Mouse (Mus musculus) heart, adult 2 months (tissue): ENCODE results near the gene Chst5. TPM values are rescaled to one million over a fixed set of nuclear protein-coding genes. Genes with fewer than 3 reads are reported as not detected.

Source experiments
- DNase-seq, 2 experiments: peaks; one replicate each; pipeline ENCODE4 v3.0.0; 2021
- H3K27ac ChIP-seq: fragments of 200-600 bp; 2 replicates; pipeline ENCODE4 v1.8.1; 2022
- H3K27me3 ChIP-seq: fragments of 200-500 bp; 2 replicates; pipeline ENCODE4 v1.6.1; 2012; ENCODE audit warnings: mild to moderate bottlenecking, low read length, inconsistent platforms, mixed read lengths; ENCODE audit not compliant: control insufficient read depth, insufficient read depth
- H3K36me3 ChIP-seq: fragments of 200-500 bp; 2 replicates; pipeline ENCODE4 v1.6.1; 2012; ENCODE audit warnings: low read length, inconsistent platforms; ENCODE audit not compliant: control insufficient read depth, insufficient read depth
- H3K4me1 ChIP-seq: fragments of 200-500 bp; 2 replicates; pipeline ENCODE4 v1.6.1; 2011; ENCODE audit warnings: low read length; ENCODE audit not compliant: control insufficient read depth, insufficient read depth
- H3K4me3 ChIP-seq: fragments of 200-600 bp; 2 replicates; pipeline ENCODE4 v1.8.1; 2022
- H3K79me2 ChIP-seq: fragments of 200-500 bp; replicated peaks from 2 replicates; pipeline ENCODE4 v1.6.1; 2012; ENCODE audit warnings: mild to moderate bottlenecking, inconsistent platforms, low read length, moderate library complexity, mixed read lengths; ENCODE audit not compliant: control insufficient read depth, insufficient read depth
- H3K9ac ChIP-seq: fragments of 200-500 bp; 2 replicates; pipeline ENCODE4 v1.6.1; 2012; ENCODE audit warnings: low read depth, mild to moderate bottlenecking, control low read depth, inconsistent platforms, low read length, mixed read lengths
- CTCF ChIP-seq: fragments of 200-600 bp; IDR thresholded peaks from 2 replicates; pipeline ENCODE4 v1.8.1; 2022; ENCODE audit warnings: antibody characterized with exemption, mild to moderate bottlenecking, moderate library complexity
- EP300 ChIP-seq: fragments of 200-500 bp; IDR thresholded peaks from 2 replicates; pipeline ENCODE4 v1.6.1; 2011; ENCODE audit warnings: low read depth, low read length, control low read depth; ENCODE audit not compliant: insufficient read depth
- POLR2A ChIP-seq: fragments of 200-500 bp; IDR thresholded peaks from 2 replicates; pipeline ENCODE4 v1.6.1; 2011; ENCODE audit warnings: mild to moderate bottlenecking, low read depth, low read length, control low read depth; ENCODE audit not compliant: insufficient read depth
- WGBS: fragments of 180-500 bp; shearing (Covaris S2); methylation state at CpG from one replicate; pipeline ENCODE4 v1.1.7; 2018; 5-methylcytosine and 5-hydroxymethylcytosine counted together
- intact Hi-C: fragments of 180-260 bp; cut with DNase I; formaldehyde crosslinking; loops from one replicate; pipeline ENCODE4 v1.15.1; 2025
- polyA plus RNA-seq: library from polyadenylated mRNA; depleted of rRNA; stranded (reverse); fragments of >200 nt; gene quantifications from 2 replicates; pipeline ENCODE4 v1.2.3, GENCODE M21; 2012
- total RNA-seq, 2 experiments: library from RNA; stranded (reverse); gene quantifications; 2 replicates each; pipeline ENCODE4 v1.2.3; 2021

The Chst5 gene
- total and polyA plus RNA-seq, 3 experiments = not detected

- Histone ChIP-seq H3K36me3 (no peaks in the 10 kb centered on the region), H3K27ac (no peak overlapping the region), H3K4me1 (no peaks in the 10 kb centered on the region), H3K79me2 (no peaks in the 10 kb centered on the region), H3K4me3 (no peak overlapping the region), H3K27me3 (no peaks in the 10 kb centered on the region), H3K9ac (no peak overlapping the region)
- TF ChIP-seq CTCF = no peak
- TF ChIP-seq POLR2A = no peak
- TF ChIP-seq EP300 = no peak
- 28% methylated on average over 5 of the region's 5 CpGs for WGBS
- intact Hi-C loops = no loop called here
- peak in 1 of 2 experiments; percentile 46 for DNase-seq
These were observed 8.2 kb downstream of the Chst5 start for GRCm38 (mm10) chr8:111902080-111902479.

GRCm38 (mm10) chr8:111898586-111898985 is 11.7 kb downstream of the Chst5 start:
- DNase-seq = no peak
- intact Hi-C loops = no loop called here
- H3K4me1 ChIP-seq = no peaks in the 10 kb centered on the region
- H3K27me3 ChIP-seq = no peaks in the 10 kb centered on the region
- 43% methylated on average over 10 of the region's 10 CpGs for WGBS
- no peak overlapping the region for H3K4me3 ChIP-seq
- TF ChIP-seq EP300 (no peak), CTCF (no peak), POLR2A (no peak)
- H3K9ac ChIP-seq = no peak overlapping the region
- H3K27ac ChIP-seq = no peak overlapping the region
- H3K36me3 ChIP-seq = no peaks in the 10 kb centered on the region
- H3K79me2 ChIP-seq = no peaks in the 10 kb centered on the region

GRCm38 (mm10) chr8:111894955-111895354 is 15.3 kb downstream of the Chst5 start:
- Histone ChIP-seq H3K79me2 (no peaks in the 10 kb centered on the region), H3K27ac (no peak overlapping the region), H3K9ac (no peak overlapping the region), H3K4me3 (no peak overlapping the region), H3K27me3 (peaks cover 7% of the 10 kb centered on the region), H3K4me1 (no peaks in the 10 kb centered on the region), H3K36me3 (no peaks in the 10 kb centered on the region)
- TF ChIP-seq CTCF = peak; percentile 27; the same call in 1 of the 2 replicates
- no peak for TF ChIP-seq POLR2A
- no peak for TF ChIP-seq EP300
- WGBS = 88% methylated on average over 7 of the region's 7 CpGs
- no peak for DNase-seq
- intact Hi-C loops = no loop called here

- intact Hi-C loops = no loop called here
- no peaks in the 10 kb centered on the region for H3K4me1 ChIP-seq
- H3K9ac ChIP-seq = no peak overlapping the region
- no peak overlapping the region for H3K4me3 ChIP-seq
- TF ChIP-seq EP300 (no peak), CTCF (no peak), POLR2A (no peak)
- peaks cover 10% of the 10 kb centered on the region for H3K27me3 ChIP-seq
- no peaks in the 10 kb centered on the region for H3K79me2 ChIP-seq
- 44% methylated on average over 5 of the region's 5 CpGs for WGBS
- no peaks in the 10 kb centered on the region for H3K36me3 ChIP-seq
- H3K27ac ChIP-seq = no peak overlapping the region
- DNase-seq = no peak
These were observed 17.6 kb downstream of the Chst5 start for GRCm38 (mm10) chr8:111892615-111893014.

- WGBS = 12% methylated on average over 8 of the region's 8 CpGs
- H3K4me1 ChIP-seq = no peaks in the 10 kb centered on the region
- DNase-seq = no peak
- H3K27ac ChIP-seq = no peak overlapping the region
- no peaks in the 10 kb centered on the region for H3K36me3 ChIP-seq
- intact Hi-C loops = no loop called here
- H3K79me2 ChIP-seq = no peaks in the 10 kb centered on the region
- no peak overlapping the region for H3K4me3 ChIP-seq
- H3K9ac ChIP-seq = no peak overlapping the region
- peaks cover 10% of the 10 kb centered on the region for H3K27me3 ChIP-seq
- TF ChIP-seq EP300 (no peak), CTCF (no peak), POLR2A (no peak)
These were observed 18.3 kb downstream of the Chst5 start for GRCm38 (mm10) chr8:111891983-111892382.

- intact Hi-C loops = no loop called here
- H3K9ac ChIP-seq = no peak overlapping the region
- no peak overlapping the region for H3K27ac ChIP-seq
- 59% methylated on average over 6 of the region's 6 CpGs for WGBS
- no peaks in the 10 kb centered on the region for H3K79me2 ChIP-seq
- peaks cover 10% of the 10 kb centered on the region for H3K27me3 ChIP-seq
- H3K4me1 ChIP-seq = no peaks in the 10 kb centered on the region
- no peak overlapping the region for H3K4me3 ChIP-seq
- DNase-seq = no peak
- no peaks in the 10 kb centered on the region for H3K36me3 ChIP-seq
- TF ChIP-seq CTCF = no peak
- TF ChIP-seq EP300 = no peak
- TF ChIP-seq POLR2A = no peak
These were observed 19.3 kb downstream of the Chst5 start for GRCm38 (mm10) chr8:111890911-111891303.
